Mouse (Mus musculus) lung, postnatal 0 days (tissue): Measurements from ENCODE around the gene Olfr522.

Experiments used
- CTCF ChIP-seq: IDR thresholded peaks from 2 replicates; pipeline ENCODE4 v1.5.1; 2016; ENCODE audit warnings: antibody characterized with exemption, mild to moderate bottlenecking
- EP300 ChIP-seq: IDR thresholded peaks from 2 replicates; pipeline ENCODE4 v1.6.1; 2016; ENCODE audit warnings: antibody characterized with exemption, mild to moderate bottlenecking, control low read depth

DNA sequence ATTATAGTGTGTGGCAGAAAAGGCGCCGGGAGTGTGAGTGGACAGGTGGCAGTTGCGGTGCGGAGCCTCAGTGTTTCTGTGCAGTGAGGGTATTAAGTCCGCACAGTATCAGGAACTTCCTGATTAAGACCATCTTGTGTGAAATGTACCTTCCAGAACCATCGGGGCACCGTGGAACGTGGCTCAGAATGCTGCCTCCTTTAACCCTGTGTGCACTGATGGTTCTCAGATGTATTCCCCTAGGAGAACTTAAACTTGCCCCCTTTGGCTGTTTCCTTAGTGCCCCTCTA, 26.6 kb downstream of the Olfr522 start:
- TF ChIP-seq EP300, result no peak
- no peak for TF ChIP-seq CTCF
